Mouse (Mus musculus) ES-Bruce4 (cell line): Measurements from ENCODE around the gene Tbc1d2b. TPM values are rescaled to one million over a fixed set of nuclear protein-coding genes. Genes with fewer than 3 reads are reported as not detected.

Source experiments
- H3K27ac ChIP-seq: 2 replicates; pipeline ENCODE4 v1.5.1; 2012; ENCODE audit warnings: low read length, inconsistent platforms; ENCODE audit not compliant: insufficient read depth
- H3K27me3 ChIP-seq: 2 replicates; pipeline ENCODE4 v1.6.1; 2012; ENCODE audit warnings: mild to moderate bottlenecking, low read length, inconsistent platforms; ENCODE audit not compliant: control insufficient read depth, poor library complexity, insufficient read depth, severe bottlenecking
- H3K36me3 ChIP-seq: 2 replicates; pipeline ENCODE4 v1.6.1; 2012; ENCODE audit warnings: inconsistent platforms, mild to moderate bottlenecking, low read length, moderate library complexity; ENCODE audit not compliant: control insufficient read depth, poor library complexity, insufficient read depth, severe bottlenecking
- H3K4me1 ChIP-seq: one replicate; pipeline ENCODE4 v1.8.1; 2011; ENCODE audit warnings: low read length; ENCODE audit not compliant: control insufficient read depth, insufficient read depth
- H3K4me3 ChIP-seq: 2 replicates; pipeline ENCODE4 v1.5.1; 2011; ENCODE audit warnings: low read depth, mild to moderate bottlenecking, low read length
- H3K9ac ChIP-seq: 2 replicates; pipeline ENCODE4 v1.6.1; 2012; ENCODE audit warnings: low read depth, mild to moderate bottlenecking, inconsistent platforms; ENCODE audit not compliant: poor library complexity, severe bottlenecking
- H3K9me3 ChIP-seq: replicated peaks from 2 replicates; pipeline ENCODE4 v1.6.1; 2012; ENCODE audit warnings: mild to moderate bottlenecking, low read length, inconsistent platforms; ENCODE audit not compliant: control insufficient read depth, poor library complexity, insufficient read depth, severe bottlenecking
- CTCF ChIP-seq: IDR thresholded peaks from one replicate; pipeline ENCODE4 v1.8.1; 2011; ENCODE audit warnings: low read depth, low read length
- EP300 ChIP-seq: IDR thresholded peaks from 2 replicates; pipeline ENCODE4 v1.6.1; 2011; ENCODE audit warnings: low read depth, low read length; ENCODE audit not compliant: insufficient read depth
- POLR2A ChIP-seq: IDR thresholded peaks from one replicate; pipeline ENCODE4 v1.8.1; 2011; ENCODE audit warnings: low read length; ENCODE audit not compliant: insufficient read depth
- polyA plus RNA-seq: library from polyadenylated mRNA; stranded (reverse); fragments of >200 nt; gene quantifications from 2 replicates; pipeline ENCODE4 v1.2.4, GENCODE M21; 2011; ENCODE audit warnings: low read depth; ENCODE audit not compliant: missing spikeins, insufficient read depth, insufficient read length

Tbc1d2b gene
- polyA plus RNA-seq, 1 experiment, result 8.5 TPM

GRCm38 (mm10) chr9:90269011-90269681, 1.5 kb downstream of the Tbc1d2b start:
- Histone ChIP-seq H3K27ac (no peak overlapping the region), H3K4me3 (no peak overlapping the region), H3K27me3 (no peaks in the 10 kb centered on the region), H3K36me3 (no peaks in the 10 kb centered on the region), H3K9ac (peak overlapping the region; percentile 77), H3K4me1 (no peaks in the 10 kb centered on the region), H3K9me3 (no peaks in the 10 kb centered on the region)
- TF ChIP-seq EP300, result no peak
- no peak for TF ChIP-seq CTCF
- no peak for TF ChIP-seq POLR2A

- Histone ChIP-seq H3K27ac (no peak overlapping the region), H3K4me1 (no peaks in the 10 kb centered on the region), H3K4me3 (no peak overlapping the region), H3K27me3 (no peaks in the 10 kb centered on the region), H3K9ac (no peak overlapping the region), H3K9me3 (no peaks in the 10 kb centered on the region), H3K36me3 (no peaks in the 10 kb centered on the region)
- TF ChIP-seq CTCF (no peak), EP300 (no peak), POLR2A (no peak)
These were observed 3.7 kb downstream of the Tbc1d2b start for GRCm38 (mm10) chr9:90266926-90267325.

- TF ChIP-seq EP300 (no peak), CTCF (no peak), POLR2A (no peak)
- Histone ChIP-seq H3K4me1 (peaks cover 2% of the 10 kb centered on the region), H3K27ac (no peak overlapping the region), H3K36me3 (no peaks in the 10 kb centered on the region), H3K9ac (no peak overlapping the region), H3K27me3 (no peaks in the 10 kb centered on the region), H3K4me3 (no peak overlapping the region), H3K9me3 (no peaks in the 10 kb centered on the region)
These were observed 4.5 kb downstream of the Tbc1d2b start for GRCm38 (mm10) chr9:90266059-90266458.

- no peaks in the 10 kb centered on the region for H3K36me3 ChIP-seq
- no peak overlapping the region for H3K27ac ChIP-seq
- TF ChIP-seq EP300, result no peak
- TF ChIP-seq POLR2A, result no peak
- H3K4me1 ChIP-seq, result peaks cover 2% of the 10 kb centered on the region
- no peaks in the 10 kb centered on the region for H3K9me3 ChIP-seq
- no peaks in the 10 kb centered on the region for H3K27me3 ChIP-seq
- no peak overlapping the region for H3K4me3 ChIP-seq
- no peak overlapping the region for H3K9ac ChIP-seq
These were observed 5.1 kb downstream of the Tbc1d2b start for GRCm38 (mm10) chr9:90265322-90266039.

- no peak overlapping the region for H3K4me3 ChIP-seq
- peaks cover 2% of the 10 kb centered on the region for H3K4me1 ChIP-seq
- no peak for TF ChIP-seq POLR2A
- no peak for TF ChIP-seq EP300
- TF ChIP-seq CTCF, result no peak
- H3K9ac ChIP-seq, result no peak overlapping the region
- no peaks in the 10 kb centered on the region for H3K36me3 ChIP-seq
- H3K27me3 ChIP-seq, result no peaks in the 10 kb centered on the region
- no peaks in the 10 kb centered on the region for H3K9me3 ChIP-seq
- H3K27ac ChIP-seq, result no peak overlapping the region
These were observed 7.3 kb downstream of the Tbc1d2b start for GRCm38 (mm10) chr9:90263340-90263679.
